Mouse (Mus musculus) B cell, adult 2 months (primary cell): ENCODE results near the gene Rbl1.
"Not testable (repeated sequence)": the region's sequence is repeated elsewhere in the genome, so short reads cannot be mapped to it uniquely, and the experiment has no call there.

ENCODE experiments used
- DNase-seq, 2 experiments: peaks; one replicate each; pipeline ENCODE4 v3.0.0; 2022

The Rbl1 gene

GRCm38 (mm10) chr2:157204366-157205218 is at the start of gene Rbl1:
Rbl1 (minus strand) TSS chr2:157204534.
- DNase-seq = peak; percentile 93

- DNase-seq = no peak
Measured at GRCm38 (mm10) chr2:157248111-157248510, 43.8 kb upstream of the Rbl1 start.

- DNase-seq = no peak
Measured at GRCm38 (mm10) chr2:157245603-157246002, 41.3 kb upstream of the Rbl1 start.

GRCm38 (mm10) chr2:157245001-157245400 is 40.7 kb upstream of the Rbl1 start:
- DNase-seq = no peak

- DNase-seq = no peak
Measured at GRCm38 (mm10) chr2:157235946-157236345, 31.6 kb upstream of the Rbl1 start.

- not testable (repeated sequence) for DNase-seq
Measured at GRCm38 (mm10) chr2:157221916-157222315, 17.6 kb upstream of the Rbl1 start.

- DNase-seq = no peak
Measured at GRCm38 (mm10) chr2:157220108-157220507, 15.8 kb upstream of the Rbl1 start.

- no peak for DNase-seq
Measured at GRCm38 (mm10) chr2:157211731-157212130, 7.4 kb upstream of the Rbl1 start.

- peak; percentile 50 to 57 for DNase-seq
Measured at GRCm38 (mm10) chr2:157203459-157204365, 622 bp downstream of the Rbl1 start.

- DNase-seq = no peak
Measured at GRCm38 (mm10) chr2:157203026-157203425, 1.3 kb downstream of the Rbl1 start.

- DNase-seq = no peak
Measured at GRCm38 (mm10) chr2:157202361-157202760, 2.0 kb downstream of the Rbl1 start.

- peak; percentile 58 to 61 for DNase-seq
Measured at GRCm38 (mm10) chr2:157201081-157201830, 3.1 kb downstream of the Rbl1 start.

GRCm38 (mm10) chr2:157198405-157198804 is 5.9 kb downstream of the Rbl1 start:
- not testable (repeated sequence) for DNase-seq

GRCm38 (mm10) chr2:157190651-157191050 is 13.7 kb downstream of the Rbl1 start:
- DNase-seq = no peak

GRCm38 (mm10) chr2:157187223-157187622 is 17.1 kb downstream of the Rbl1 start:
- no peak for DNase-seq

- DNase-seq = no peak
Measured at GRCm38 (mm10) chr2:157186504-157186903, 17.8 kb downstream of the Rbl1 start.

- no peak for DNase-seq
Measured at GRCm38 (mm10) chr2:157185022-157185660, 19.2 kb downstream of the Rbl1 start.

GRCm38 (mm10) chr2:157178167-157178566 is 26.2 kb downstream of the Rbl1 start:
- no peak for DNase-seq

GRCm38 (mm10) chr2:157176248-157176647 is 28.1 kb downstream of the Rbl1 start:
- no peak for DNase-seq

GRCm38 (mm10) chr2:157174416-157174815 is 29.9 kb downstream of the Rbl1 start:
- DNase-seq = no peak

GRCm38 (mm10) chr2:157173555-157173954 is 30.8 kb downstream of the Rbl1 start:
- DNase-seq = no peak

- no peak for DNase-seq
Measured at GRCm38 (mm10) chr2:157172984-157173383, 31.4 kb downstream of the Rbl1 start.
